Mouse (Mus musculus) thymus, adult 2 months (tissue): Measurements from ENCODE around the gene Mmp28. TPM values are rescaled to one million over a fixed set of nuclear protein-coding genes. Genes with fewer than 3 reads are reported as not detected.

Source experiments
- DNase-seq: peaks from one replicate; pipeline ENCODE4 v3.0.0; 2021
- H3K27ac ChIP-seq: fragments of 200-500 bp; 2 replicates; pipeline ENCODE4 v1.5.1; 2012; ENCODE audit warnings: low read length, control low read depth; ENCODE audit not compliant: control insufficient read depth, insufficient read depth
- H3K27me3 ChIP-seq: fragments of 200-500 bp; 2 replicates; pipeline ENCODE4 v1.6.1; 2012; ENCODE audit warnings: mild to moderate bottlenecking, low read length, moderate library complexity, mixed read lengths; ENCODE audit not compliant: control insufficient read depth, insufficient read depth
- H3K36me3 ChIP-seq: fragments of 200-500 bp; 2 replicates; pipeline ENCODE4 v1.6.1; 2012; ENCODE audit warnings: mild to moderate bottlenecking, low read length, moderate library complexity; ENCODE audit not compliant: control insufficient read depth, insufficient read depth
- H3K4me1 ChIP-seq: fragments of 200-500 bp; replicated peaks from 2 replicates; pipeline ENCODE4 v1.6.1; 2012; ENCODE audit warnings: low read length; ENCODE audit not compliant: control insufficient read depth, insufficient read depth
- H3K4me3 ChIP-seq: fragments of 200-500 bp; 2 replicates; pipeline ENCODE4 v1.5.1; 2012; ENCODE audit warnings: mild to moderate bottlenecking, low read length, control low read depth, moderate library complexity; ENCODE audit not compliant: control insufficient read depth, insufficient read depth
- CTCF ChIP-seq: fragments of 200-500 bp; IDR thresholded peaks from 2 replicates; pipeline ENCODE4 v1.5.1; 2012; ENCODE audit warnings: mild to moderate bottlenecking, control low read depth, low read length, moderate library complexity, borderline replicate concordance; ENCODE audit not compliant: control insufficient read depth, poor library complexity, insufficient read depth; ENCODE audit errors: extremely low read depth
- POLR2A ChIP-seq: fragments of 200-500 bp; IDR thresholded peaks from 2 replicates; pipeline ENCODE4 v1.6.1; 2012; ENCODE audit warnings: mild to moderate bottlenecking, low read length, control low read depth, moderate library complexity; ENCODE audit not compliant: control insufficient read depth, poor library complexity, insufficient read depth; ENCODE audit errors: extremely low read depth
- WGBS: fragments of 180-500 bp; shearing (Covaris S2); methylation state at CpG from one replicate; pipeline ENCODE4 v1.1.7; 2018; 5-methylcytosine and 5-hydroxymethylcytosine counted together
- polyA plus RNA-seq: library from polyadenylated mRNA; depleted of rRNA; stranded (reverse); fragments of >200 nt; gene quantifications from 2 replicates; pipeline ENCODE4 v1.2.3, GENCODE M21; 2012; rRNA removed

Gene Mmp28
- polyA plus RNA-seq, 1 experiment: 8.2 TPM

DNA sequence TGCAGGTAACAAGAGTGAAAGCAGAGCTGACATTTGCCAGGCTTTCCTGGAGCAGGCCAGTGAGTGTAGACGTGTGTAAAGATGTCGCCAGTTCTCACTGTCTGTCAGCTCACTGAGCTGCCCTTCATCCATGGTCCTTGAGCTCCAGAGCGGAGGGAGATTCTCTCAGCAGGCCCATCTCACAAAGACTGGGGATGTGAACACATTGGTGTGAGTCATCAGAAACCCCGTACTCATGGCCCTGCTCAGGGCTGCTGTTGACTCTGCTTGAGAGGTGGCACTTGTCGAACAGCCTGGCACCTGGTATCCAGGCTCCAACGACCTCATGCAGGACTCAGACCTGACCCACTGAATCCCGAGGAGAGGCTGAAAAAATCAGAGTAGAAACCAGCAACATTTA lies 59.1 kb downstream of the Mmp28 start:
- no peak for DNase-seq
- Histone ChIP-seq H3K4me1 (no peaks in the 10 kb centered on the region), H3K4me3 (no peak overlapping the region), H3K27ac (no peak overlapping the region), H3K36me3 (peaks cover 17% of the 10 kb centered on the region; the same call in 1 of the 2 replicates), H3K27me3 (peaks cover 2% of the 10 kb centered on the region; the same call in 1 of the 2 replicates)
- WGBS: 95% methylated on average over 7 of the region's 7 CpGs
- TF ChIP-seq POLR2A: no peak
- TF ChIP-seq CTCF: no peak

DNA sequence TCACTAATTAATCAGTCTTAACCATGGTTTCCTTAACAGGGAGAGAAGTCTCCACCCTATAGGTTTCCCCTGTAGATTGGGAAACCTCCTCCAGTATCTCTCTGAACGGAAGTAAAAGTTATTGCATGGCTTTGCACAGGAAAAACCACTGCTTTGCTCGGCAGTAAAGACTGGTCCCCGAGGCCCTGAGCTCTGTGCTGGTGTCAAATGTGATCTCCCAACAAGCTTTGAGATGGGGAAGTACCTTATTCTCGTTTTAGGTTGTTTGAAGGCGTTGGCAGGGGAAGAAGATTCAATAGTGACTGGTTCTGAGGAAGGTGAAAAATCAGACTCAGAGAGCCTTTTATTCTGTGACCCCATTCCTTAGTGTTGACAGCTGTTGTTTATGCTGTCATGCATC lies 64.1 kb downstream of the Mmp28 start:
- WGBS: 81% methylated on average over 5 of the region's 5 CpGs
- Histone ChIP-seq H3K4me1 (no peaks in the 10 kb centered on the region), H3K4me3 (no peak overlapping the region), H3K36me3 (peaks cover 46% of the 10 kb centered on the region), H3K27me3 (no peaks in the 10 kb centered on the region), H3K27ac (no peak overlapping the region)
- no peak for DNase-seq
- TF ChIP-seq CTCF: no peak
- no peak for TF ChIP-seq POLR2A

DNA sequence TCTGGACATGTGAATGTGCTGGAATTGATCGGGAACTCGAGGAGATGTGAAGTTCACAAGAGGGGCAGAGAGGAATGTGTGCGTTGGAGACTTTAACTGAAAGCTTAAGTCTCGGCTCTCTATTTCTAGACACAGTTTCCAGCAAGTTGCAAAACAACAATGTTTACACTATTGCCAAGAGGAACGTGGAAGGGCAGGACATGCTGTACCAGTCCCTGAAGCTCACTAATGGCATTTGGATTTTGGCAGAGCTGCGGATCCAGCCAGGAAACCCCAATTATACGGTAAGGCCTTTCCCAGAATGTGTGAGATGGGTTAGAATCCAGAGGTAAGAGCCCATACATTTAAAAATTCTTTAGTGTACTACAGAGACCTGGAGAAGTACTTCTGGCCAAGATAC lies 65.2 kb downstream of the Mmp28 start:
- Histone ChIP-seq H3K36me3 (peaks cover 36% of the 10 kb centered on the region), H3K27ac (no peak overlapping the region), H3K27me3 (no peaks in the 10 kb centered on the region), H3K4me1 (no peaks in the 10 kb centered on the region), H3K4me3 (no peak overlapping the region)
- TF ChIP-seq CTCF: no peak
- TF ChIP-seq POLR2A: no peak
- 97% methylated on average over 7 of the region's 7 CpGs for WGBS
- DNase-seq: no peak

DNA sequence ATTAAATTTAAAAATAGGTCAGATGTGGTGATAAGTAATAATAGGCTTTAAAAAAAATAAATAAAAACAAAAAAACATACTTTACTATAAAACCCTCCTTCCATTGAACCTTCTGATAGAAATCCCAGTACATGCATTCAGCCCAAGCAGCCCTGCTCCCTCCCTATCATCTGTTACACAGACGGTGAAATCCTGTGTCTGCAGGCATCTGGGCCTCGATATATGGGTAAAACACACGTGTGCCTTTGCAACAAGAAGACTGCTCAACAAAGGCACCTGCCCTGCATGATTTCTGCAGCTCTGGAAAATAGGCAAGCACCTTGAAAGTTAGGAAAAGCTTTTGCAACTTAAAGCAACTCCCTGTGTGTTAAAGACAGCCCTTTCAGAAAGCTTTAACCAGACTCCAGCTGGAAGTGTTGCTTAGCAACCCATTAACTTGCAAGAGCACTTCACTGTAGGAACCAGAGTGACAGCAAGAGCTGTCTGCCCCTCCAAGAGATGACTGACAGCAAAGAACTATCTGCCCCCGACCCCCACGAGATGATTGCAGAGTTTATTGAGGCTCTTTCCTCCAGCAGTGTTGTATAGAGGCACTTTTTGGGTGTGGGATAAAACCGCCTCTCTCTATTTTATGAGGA lies 68.0 kb downstream of the Mmp28 start:
- Histone ChIP-seq H3K4me3 (no peak overlapping the region), H3K27me3 (no peaks in the 10 kb centered on the region), H3K27ac (no peak overlapping the region), H3K4me1 (no peaks in the 10 kb centered on the region), H3K36me3 (peaks cover 38% of the 10 kb centered on the region)
- TF ChIP-seq POLR2A: no peak
- no peak for TF ChIP-seq CTCF
- WGBS: 91% methylated on average over 6 of the region's 6 CpGs
- no peak for DNase-seq

DNA sequence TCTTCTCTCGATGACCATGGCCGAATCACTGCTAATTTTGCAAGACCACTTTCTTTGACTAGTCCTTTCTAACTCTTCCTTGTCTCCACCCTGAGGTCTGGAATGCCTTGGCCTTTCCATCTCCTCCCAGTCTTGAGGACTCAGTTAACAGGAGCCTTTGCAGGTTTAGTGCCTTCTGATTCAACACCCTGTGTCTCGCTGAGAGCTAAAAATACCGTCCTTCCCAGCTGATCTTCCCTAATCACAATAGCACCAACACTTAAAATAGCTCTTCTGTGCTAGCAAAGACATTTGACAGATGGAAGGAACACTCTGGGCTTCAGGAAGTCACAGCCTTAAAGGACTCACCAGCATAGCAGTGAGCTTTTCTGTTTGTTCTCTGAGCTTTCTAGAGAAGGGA lies 69.8 kb downstream of the Mmp28 start:
- Histone ChIP-seq H3K27ac (no peak overlapping the region), H3K4me3 (no peak overlapping the region), H3K4me1 (no peaks in the 10 kb centered on the region), H3K27me3 (no peaks in the 10 kb centered on the region), H3K36me3 (peaks cover 31% of the 10 kb centered on the region)
- no peak for TF ChIP-seq CTCF
- TF ChIP-seq POLR2A: no peak
- no peak for DNase-seq
- WGBS: 97% methylated on average over 4 of the region's 4 CpGs

Other genes starting within 250 kb of the Mmp28 start
- not detected in 2 replicates for gene Slfn14, start 176.3 kb downstream of the Mmp28 start, polyA plus RNA-seq
- 41.4 and 51.0 TPM in 2 replicates for gene Ap2b1, start 164.0 kb downstream of the Mmp28 start, polyA plus RNA-seq
- 8.5 and 9.2 TPM in 2 replicates for gene Pex12, start 160.5 kb downstream of the Mmp28 start, polyA plus RNA-seq
- 1.2 and 5.3 TPM in 2 replicates for gene Rasl10b, start 53.9 kb downstream of the Mmp28 start, polyA plus RNA-seq
- gene Gas2l2, start 33.6 kb downstream of the Mmp28 start, polyA plus RNA-seq: 0.10 and 0.12 TPM in 2 replicates
- 1.9 and 2.0 TPM in 2 replicates for gene 1700020L24Rik, start 25.4 kb downstream of the Mmp28 start, polyA plus RNA-seq
- 17.1 and 20.0 TPM in 2 replicates for gene Taf15, start 10.0 kb upstream of the Mmp28 start, polyA plus RNA-seq
- 0.20 TPM in 1 of 2 replicates, not detected in the other for gene Heatr9, start 59.1 kb upstream of the Mmp28 start, polyA plus RNA-seq
- gene Ccl5, start 67.4 kb upstream of the Mmp28 start, polyA plus RNA-seq: 526 and 777 TPM in 2 replicates
- 3.4 and 4.5 TPM in 2 replicates for gene Ccl9, start 115.6 kb upstream of the Mmp28 start, polyA plus RNA-seq
- gene Ccl6, start 130.0 kb upstream of the Mmp28 start, polyA plus RNA-seq: 4.9 and 10.4 TPM in 2 replicates
- not detected in 2 replicates for gene Rpl9-ps1, start 182.6 kb upstream of the Mmp28 start, polyA plus RNA-seq
- 3.6 and 10.2 TPM in 2 replicates for gene Ccl3, start 186.3 kb upstream of the Mmp28 start, polyA plus RNA-seq
- gene Ccl4, start 199.5 kb upstream of the Mmp28 start, polyA plus RNA-seq: 5.0 and 8.5 TPM in 2 replicates
- gene Wfdc17, start 240.9 kb upstream of the Mmp28 start, polyA plus RNA-seq: 14.8 and 44.4 TPM in 2 replicates
- gene Wfdc18, start 245.9 kb upstream of the Mmp28 start, polyA plus RNA-seq: 48.6 and 72.8 TPM in 2 replicates